Mouse (Mus musculus) macrophage (primary cell): Measurements from ENCODE around the gene Camk2d. TPM values are rescaled to one million over a fixed set of nuclear protein-coding genes. Genes with fewer than 3 reads are reported as not detected.

ENCODE experiments used
- H3K27ac ChIP-seq: fragments of 350-480 bp; formaldehyde crosslinking; 2 replicates; pipeline ENCODE4 v1.9.0; 2021
- H3K36me3 ChIP-seq: fragments of 350-480 bp; formaldehyde crosslinking; 2 replicates; pipeline ENCODE4 v1.9.0; 2021; ENCODE audit errors: inconsistent target
- H3K4me3 ChIP-seq: fragments of 350-480 bp; formaldehyde crosslinking; 2 replicates; pipeline ENCODE4 v1.9.0; 2021; ENCODE audit errors: inconsistent target
- H3K79me2 ChIP-seq: fragments of 350-480 bp; formaldehyde crosslinking; 2 replicates; pipeline ENCODE4 v1.9.0; 2021; ENCODE audit errors: inconsistent target
- WGBS: methylation state at CpG from one replicate; pipeline ENCODE4 v1.1.7; 2026; ENCODE audit warnings: inconsistent platforms; ENCODE audit not compliant: missing documents; 5-methylcytosine and 5-hydroxymethylcytosine counted together
- polyA plus RNA-seq: library from polyadenylated mRNA; stranded (reverse); fragments of 250-400 nt; gene quantifications from 3 replicates; pipeline ENCODE4 v1.2.4, GENCODE M21; 2018; ENCODE audit warnings: inconsistent platforms

The Camk2d gene
- polyA plus RNA-seq, 1 experiment from 2014 or later, result 69.7 TPM

GRCm38 (mm10) chr3:126668123-126668522, 72.0 kb downstream of the Camk2d start:
- Histone ChIP-seq H3K4me3 (no peak overlapping the region), H3K36me3 (no peaks in the 10 kb centered on the region), H3K27ac (no peak overlapping the region), H3K79me2 (peaks cover 94% of the 10 kb centered on the region)
- WGBS, result 86% methylated on average over 3 of the region's 3 CpGs

DNA sequence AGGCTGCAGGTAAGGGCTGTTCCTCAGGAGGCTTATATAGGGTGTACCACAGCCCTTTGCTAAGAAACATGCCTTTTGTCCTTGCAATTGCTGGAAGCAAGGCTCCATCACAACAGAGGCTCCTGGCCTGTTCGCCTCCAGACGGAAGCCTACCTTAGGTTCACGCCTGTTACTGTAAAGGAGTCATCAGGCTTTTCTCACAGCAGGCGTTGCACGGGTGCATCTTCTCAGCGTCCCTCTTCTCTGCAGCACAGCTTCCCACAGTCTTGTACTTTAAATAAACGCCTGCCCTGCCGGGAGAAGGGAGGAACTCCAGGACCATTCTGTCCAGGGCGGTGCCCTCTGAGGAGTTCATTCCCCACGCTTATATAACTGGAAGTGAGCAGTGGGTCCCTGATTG, 72.6 kb downstream of the Camk2d start:
- Histone ChIP-seq H3K27ac (no peak overlapping the region), H3K4me3 (no peak overlapping the region), H3K36me3 (no peaks in the 10 kb centered on the region), H3K79me2 (peaks cover 91% of the 10 kb centered on the region)
- 87% methylated on average over 10 of the region's 10 CpGs for WGBS

DNA sequence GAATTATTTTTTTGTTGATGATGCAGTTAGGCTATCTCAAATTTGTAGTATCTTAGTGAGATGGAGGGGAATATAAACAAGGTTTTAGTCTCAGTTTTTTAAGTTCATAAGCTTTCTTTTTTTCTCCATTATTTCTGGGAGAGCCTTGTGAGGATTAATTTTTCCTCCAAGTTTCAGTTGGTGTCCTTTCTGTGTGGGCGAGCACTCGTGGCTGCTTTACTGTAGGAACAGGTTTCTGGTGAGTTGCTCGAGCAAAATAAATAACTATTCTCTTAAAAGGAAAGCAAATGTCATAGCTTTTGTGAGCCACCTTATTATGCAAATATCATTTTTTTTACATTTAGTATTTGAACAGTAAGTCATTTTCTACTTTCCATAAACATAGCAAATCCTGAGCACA, 74.3 kb downstream of the Camk2d start:
- H3K27ac ChIP-seq, result no peak overlapping the region
- H3K4me3 ChIP-seq, result no peak overlapping the region
- no peaks in the 10 kb centered on the region for H3K36me3 ChIP-seq
- peaks cover 81% of the 10 kb centered on the region for H3K79me2 ChIP-seq
- 97% methylated on average over 3 of the region's 3 CpGs for WGBS

GRCm38 (mm10) chr3:126671292-126671691, 75.2 kb downstream of the Camk2d start:
- Histone ChIP-seq H3K4me3 (no peak overlapping the region), H3K79me2 (peaks cover 79% of the 10 kb centered on the region), H3K36me3 (no peaks in the 10 kb centered on the region), H3K27ac (no peak overlapping the region)
- whole genome bisulfite sequencing, result 93% methylated on average over 6 of the region's 6 CpGs

- Histone ChIP-seq H3K36me3 (no peaks in the 10 kb centered on the region), H3K79me2 (peaks cover 76% of the 10 kb centered on the region), H3K4me3 (no peak overlapping the region), H3K27ac (no peak overlapping the region)
- WGBS, result 95% methylated on average over 5 of the region's 5 CpGs
These were observed 84.9 kb downstream of the Camk2d start for GRCm38 (mm10) chr3:126681051-126681450.

- no peak overlapping the region for H3K27ac ChIP-seq
- H3K36me3 ChIP-seq, result no peaks in the 10 kb centered on the region
- no peak overlapping the region for H3K4me3 ChIP-seq
- H3K79me2 ChIP-seq, result peaks cover 67% of the 10 kb centered on the region
- 83% methylated on average over 4 of the region's 4 CpGs for WGBS
These were observed 85.9 kb downstream of the Camk2d start for GRCm38 (mm10) chr3:126681996-126682395.

- 100% methylated on average over 1 of the region's 6 CpGs for WGBS
- Histone ChIP-seq H3K4me3 (no peak overlapping the region), H3K79me2 (peaks cover 56% of the 10 kb centered on the region; the same call in 1 of the 2 replicates), H3K27ac (no peak overlapping the region), H3K36me3 (no peaks in the 10 kb centered on the region)
These were observed 89.3 kb downstream of the Camk2d start for GRCm38 (mm10) chr3:126685363-126685762.

DNA sequence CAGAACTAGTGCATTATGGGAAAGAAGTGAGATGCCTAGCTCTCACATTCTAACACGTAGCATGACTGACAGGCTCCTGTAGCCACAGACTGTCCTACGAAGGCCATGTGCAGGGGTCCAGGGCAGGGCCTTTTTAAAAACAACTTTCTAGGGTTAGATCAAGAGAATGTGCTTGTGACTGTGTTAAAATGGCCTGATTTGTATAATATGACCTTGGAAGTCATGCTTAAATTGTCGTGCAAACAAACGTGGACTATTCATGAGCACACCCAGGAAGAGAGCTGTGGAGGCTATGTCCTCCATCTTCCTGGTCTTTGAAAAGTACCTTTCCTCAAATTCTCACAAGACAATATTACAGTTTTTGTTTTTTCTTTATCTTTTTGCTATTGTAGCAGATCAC, 91.0 kb downstream of the Camk2d start:
- Histone ChIP-seq H3K27ac (no peak overlapping the region), H3K4me3 (no peak overlapping the region), H3K79me2 (peaks cover 54% of the 10 kb centered on the region), H3K36me3 (no peaks in the 10 kb centered on the region)
- 92% methylated on average over 4 of the region's 4 CpGs for WGBS

- Histone ChIP-seq H3K27ac (no peak overlapping the region), H3K36me3 (no peaks in the 10 kb centered on the region), H3K4me3 (no peak overlapping the region), H3K79me2 (peaks cover 54% of the 10 kb centered on the region)
- 100% methylated on average over 2 of the region's 2 CpGs for WGBS
These were observed 92.4 kb downstream of the Camk2d start for GRCm38 (mm10) chr3:126688516-126688915.

DNA sequence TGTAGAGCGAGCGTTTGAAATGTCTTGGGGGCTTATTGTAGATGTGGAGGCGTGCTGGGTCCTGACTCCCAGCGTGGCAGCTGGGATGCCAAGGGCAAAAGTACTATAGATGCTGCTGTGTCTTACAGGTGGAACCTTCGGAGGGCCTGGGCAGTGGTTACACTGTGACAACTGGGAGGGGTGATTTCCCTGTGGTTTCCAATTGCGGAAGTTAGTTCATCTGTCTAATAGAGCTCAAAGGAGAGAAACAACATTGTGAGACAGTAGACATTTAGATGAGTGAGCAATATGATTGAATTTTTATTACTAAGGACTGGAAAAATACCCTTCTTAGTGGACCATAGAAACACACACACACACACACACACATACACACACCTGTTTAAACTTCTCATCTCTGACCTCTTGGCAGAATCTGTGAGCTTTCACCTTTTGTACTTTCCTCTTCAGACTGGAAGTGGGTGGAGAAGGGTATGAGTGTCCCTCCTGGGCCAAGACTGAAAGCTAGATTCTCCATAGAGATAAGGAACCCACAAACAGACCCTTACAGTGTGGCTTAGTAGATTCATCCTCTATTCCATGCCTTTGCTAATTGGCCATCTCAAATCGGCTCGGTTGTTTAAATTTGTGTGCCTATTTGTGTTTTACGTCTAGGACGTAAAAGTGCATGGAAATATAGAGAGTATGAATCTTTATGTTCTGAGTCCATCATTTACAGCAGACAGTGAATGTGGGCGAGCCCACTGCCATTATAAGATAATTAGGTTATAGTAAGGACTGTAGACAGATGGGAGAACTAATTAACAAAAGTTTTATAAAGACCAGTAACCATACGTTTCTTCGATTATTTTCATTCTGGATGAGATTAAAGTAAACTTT, 94.8 kb downstream of the Camk2d start:
- H3K27ac ChIP-seq, result no peak overlapping the region
- H3K4me3 ChIP-seq, result no peak overlapping the region
- WGBS, result 59% methylated on average over 13 of the region's 13 CpGs
- H3K79me2 ChIP-seq, result peaks cover 76% of the 10 kb centered on the region
- no peaks in the 10 kb centered on the region for H3K36me3 ChIP-seq

DNA sequence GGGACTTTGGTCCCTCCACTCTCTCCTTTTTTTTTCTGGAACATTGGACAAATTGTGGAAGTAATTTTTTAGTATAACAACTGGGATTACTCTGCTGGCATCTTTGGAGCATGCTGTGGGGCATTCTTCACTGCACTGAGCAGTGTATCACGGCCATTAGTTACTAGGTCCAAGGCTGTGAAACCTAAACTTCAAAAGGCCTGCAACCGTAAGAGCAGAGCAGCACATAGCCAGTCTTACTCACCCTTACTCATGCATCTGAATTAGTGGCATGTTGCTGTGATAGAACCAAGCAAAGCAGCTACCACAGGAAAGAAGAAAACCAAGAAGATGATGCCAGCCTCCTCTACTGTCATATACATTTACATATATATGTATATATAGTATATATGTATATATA, 95.5 kb downstream of the Camk2d start:
- Histone ChIP-seq H3K79me2 (peaks cover 82% of the 10 kb centered on the region), H3K27ac (no peak overlapping the region), H3K4me3 (no peak overlapping the region), H3K36me3 (no peaks in the 10 kb centered on the region)
- WGBS, result 100% methylated on average over 2 of the region's 2 CpGs

DNA sequence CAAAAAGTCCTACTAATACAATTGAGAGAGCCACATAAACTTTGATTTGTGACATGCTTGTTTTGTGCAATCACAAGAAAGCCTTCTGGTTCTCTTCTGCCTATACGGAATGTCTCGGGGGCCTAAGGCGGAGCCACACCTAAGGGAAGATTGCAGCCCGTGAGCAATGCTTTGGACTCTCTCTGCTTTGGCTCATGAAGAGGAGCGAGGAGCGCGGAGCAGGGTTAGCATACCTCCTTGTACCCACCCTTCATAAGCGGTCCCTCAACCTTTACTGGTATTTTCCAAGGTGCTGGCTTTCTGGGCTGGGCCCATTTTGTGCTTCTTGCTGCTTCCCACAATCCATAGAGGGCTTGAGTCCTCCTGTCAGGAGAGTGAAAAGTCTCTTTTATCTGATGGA, 96.7 kb downstream of the Camk2d start:
- 90% methylated on average over 8 of the region's 8 CpGs for WGBS

DNA sequence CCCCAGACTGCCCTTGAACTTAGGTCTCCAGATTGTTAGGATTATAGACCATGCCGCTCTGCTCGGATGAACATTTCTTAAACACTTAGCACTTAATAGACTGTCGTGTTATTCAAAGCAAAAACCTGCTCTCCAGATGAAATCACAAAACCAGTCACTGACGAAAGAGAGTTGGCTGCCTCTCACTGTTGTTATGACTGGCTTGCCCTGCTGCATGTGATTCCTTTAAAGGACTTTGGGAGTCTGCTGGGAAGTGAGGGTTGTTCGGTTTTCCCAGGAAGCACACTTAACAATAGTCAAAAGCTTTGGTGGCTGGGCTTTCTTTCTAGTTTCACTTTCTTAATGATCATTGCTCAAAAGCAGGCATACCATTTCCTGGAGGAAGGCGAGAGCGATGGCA, 97.2 kb downstream of the Camk2d start:
- peak overlapping the region; percentile 28 for H3K4me3 ChIP-seq
- H3K27ac ChIP-seq, result peak overlapping the region; percentile 39
- H3K79me2 ChIP-seq, result peaks cover 91% of the 10 kb centered on the region
- H3K36me3 ChIP-seq, result no peaks in the 10 kb centered on the region
- 10% methylated on average over 7 of the region's 7 CpGs for WGBS

More for the DNA sequence above, 96.7 kb downstream of the Camk2d start:
- H3K79me2 ChIP-seq, result peaks cover 89% of the 10 kb centered on the region
- peak overlapping the region; percentile 28 for H3K4me3 ChIP-seq
- peak overlapping the region; percentile 39; the same call in 1 of the 2 replicates for H3K27ac ChIP-seq
- H3K36me3 ChIP-seq, result no peaks in the 10 kb centered on the region

- WGBS, result 93% methylated on average over 12 of the region's 12 CpGs
- no peaks in the 10 kb centered on the region for H3K36me3 ChIP-seq
- H3K27ac ChIP-seq, result no peak overlapping the region
- H3K4me3 ChIP-seq, result no peak overlapping the region
- H3K79me2 ChIP-seq, result peaks cover 97% of the 10 kb centered on the region
These were observed 99.6 kb downstream of the Camk2d start for GRCm38 (mm10) chr3:126695456-126696293.

DNA sequence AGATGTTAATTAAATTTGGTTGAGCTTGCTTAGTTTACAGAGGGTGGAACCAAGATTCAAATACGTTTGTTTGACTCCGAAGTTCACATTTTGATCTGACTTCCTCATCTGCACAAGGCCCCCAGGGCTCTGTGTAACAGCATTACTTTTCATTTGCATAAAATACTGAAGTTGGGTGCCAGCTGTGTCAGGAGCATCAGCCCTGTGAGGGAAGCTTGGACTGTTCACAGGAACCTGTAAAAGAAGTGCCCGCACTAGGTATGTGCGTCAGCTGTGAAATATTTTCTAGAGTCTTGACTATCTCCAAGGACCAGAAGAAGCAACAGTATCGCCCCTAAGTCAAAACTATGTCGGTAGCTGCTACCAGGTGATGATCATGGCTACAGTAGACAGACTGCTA, 100.5 kb downstream of the Camk2d start:
- Histone ChIP-seq H3K79me2 (peaks cover 99% of the 10 kb centered on the region), H3K27ac (no peak overlapping the region), H3K4me3 (no peak overlapping the region), H3K36me3 (no peaks in the 10 kb centered on the region)
- WGBS, result 35% methylated on average over 6 of the region's 6 CpGs
